Mouse (Mus musculus) midbrain, embryonic 12.5 days (tissue): ENCODE results near the gene Nptx1. TPM values are rescaled to one million over a fixed set of nuclear protein-coding genes. Genes with fewer than 3 reads are reported as not detected.

ENCODE experiments used
- ATAC-seq: fragments of 200-750 bp; cut with Nextera tagmentation; 2 replicates; pipeline ENCODE4 v1.8.0; 2017; ENCODE audit warnings: low read depth, moderate TSS enrichment, moderate library complexity; ENCODE audit not compliant: low FRiP score
- H3K27ac ChIP-seq: fragments of 300-500 bp; sonication (generic); replicated peaks from 2 replicates; pipeline ENCODE4 v1.5.1; 2016; ENCODE audit warnings: mild to moderate bottlenecking
- H3K27me3 ChIP-seq: fragments of 300-500 bp; sonication (generic); 2 replicates; pipeline ENCODE4 v1.6.1; 2016; ENCODE audit warnings: mild to moderate bottlenecking
- H3K36me3 ChIP-seq: fragments of 300-500 bp; sonication (generic); 2 replicates; pipeline ENCODE4 v1.6.1; 2016
- H3K4me1 ChIP-seq: fragments of 300-500 bp; sonication (generic); 2 replicates; pipeline ENCODE4 v1.6.1; 2016
- H3K4me2 ChIP-seq: fragments of 300-500 bp; sonication (generic); replicated peaks from 2 replicates; pipeline ENCODE4 v1.6.1; 2016; ENCODE audit warnings: mild to moderate bottlenecking, moderate library complexity
- H3K4me3 ChIP-seq: fragments of 300-500 bp; sonication (generic); 2 replicates; pipeline ENCODE4 v1.5.1; 2016; ENCODE audit warnings: mild to moderate bottlenecking
- H3K9ac ChIP-seq: fragments of 300-500 bp; sonication (generic); replicated peaks from 2 replicates; pipeline ENCODE4 v1.6.1; 2016; ENCODE audit warnings: mild to moderate bottlenecking, moderate library complexity
- H3K9me3 ChIP-seq: fragments of 300-500 bp; sonication (generic); 2 replicates; pipeline ENCODE4 v1.6.1; 2016; ENCODE audit warnings: mild to moderate bottlenecking
- WGBS: fragments of 180-500 bp; shearing (Covaris S2); methylation state at CpG from one replicate; pipeline ENCODE4 v1.1.7; 2016; 5-methylcytosine and 5-hydroxymethylcytosine counted together
- polyA plus RNA-seq: library from polyadenylated mRNA; unstranded; fragments of >200 nt; fragmentation: Nextera tagmentation; extraction: Ambion mirVana; gene quantifications from 2 replicates; pipeline ENCODE4 v1.2.1, GENCODE M21; 2016

Gene Nptx1
- polyA plus RNA-seq, 1 experiment from 2014 or later, result 6.2 TPM

DNA sequence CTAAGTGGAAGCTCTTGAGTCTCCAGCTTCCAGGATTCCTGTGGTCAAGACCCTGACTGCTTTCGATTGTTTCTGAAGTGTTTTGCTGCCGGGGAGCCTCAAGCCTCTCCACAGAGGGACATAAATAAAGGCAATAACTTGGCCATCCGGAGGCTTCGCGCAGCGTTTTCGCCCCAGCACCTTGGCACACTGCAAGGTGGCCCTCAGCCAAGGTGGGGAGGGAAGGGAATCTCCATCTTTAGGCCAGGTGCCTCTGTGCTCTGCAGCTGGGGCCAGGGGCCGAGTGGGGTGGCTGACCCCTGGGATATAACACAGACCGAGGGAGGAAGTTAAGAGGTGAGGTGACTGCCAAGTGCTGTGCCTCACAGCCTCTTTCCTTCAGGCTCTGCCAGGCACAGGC lies 15.6 kb upstream of the Nptx1 start:
- WGBS, result 77% methylated on average over 9 of the region's 9 CpGs
- Histone ChIP-seq H3K27ac (no peak overlapping the region), H3K27me3 (peaks cover 62% of the 10 kb centered on the region), H3K9ac (no peak overlapping the region), H3K4me3 (no peak overlapping the region), H3K36me3 (no peaks in the 10 kb centered on the region), H3K4me2 (no peak overlapping the region), H3K4me1 (peaks cover 32% of the 10 kb centered on the region), H3K9me3 (0 out of 2 replicates have a peak, but pooled peaks cover 2% of the 10 kb centered on the region)
- no peak for ATAC-seq

GRCm38 (mm10) chr11:119562286-119562685 lies 14.7 kb upstream of the Nptx1 start:
- Histone ChIP-seq H3K4me2 (no peak overlapping the region), H3K4me1 (peaks cover 41% of the 10 kb centered on the region), H3K9ac (no peak overlapping the region), H3K4me3 (no peak overlapping the region), H3K27me3 (peaks cover 67% of the 10 kb centered on the region), H3K36me3 (no peaks in the 10 kb centered on the region), H3K9me3 (no peaks in the 10 kb centered on the region), H3K27ac (no peak overlapping the region)
- 37% methylated on average over 6 of the region's 6 CpGs for WGBS
- ATAC-seq, result no peak

DNA sequence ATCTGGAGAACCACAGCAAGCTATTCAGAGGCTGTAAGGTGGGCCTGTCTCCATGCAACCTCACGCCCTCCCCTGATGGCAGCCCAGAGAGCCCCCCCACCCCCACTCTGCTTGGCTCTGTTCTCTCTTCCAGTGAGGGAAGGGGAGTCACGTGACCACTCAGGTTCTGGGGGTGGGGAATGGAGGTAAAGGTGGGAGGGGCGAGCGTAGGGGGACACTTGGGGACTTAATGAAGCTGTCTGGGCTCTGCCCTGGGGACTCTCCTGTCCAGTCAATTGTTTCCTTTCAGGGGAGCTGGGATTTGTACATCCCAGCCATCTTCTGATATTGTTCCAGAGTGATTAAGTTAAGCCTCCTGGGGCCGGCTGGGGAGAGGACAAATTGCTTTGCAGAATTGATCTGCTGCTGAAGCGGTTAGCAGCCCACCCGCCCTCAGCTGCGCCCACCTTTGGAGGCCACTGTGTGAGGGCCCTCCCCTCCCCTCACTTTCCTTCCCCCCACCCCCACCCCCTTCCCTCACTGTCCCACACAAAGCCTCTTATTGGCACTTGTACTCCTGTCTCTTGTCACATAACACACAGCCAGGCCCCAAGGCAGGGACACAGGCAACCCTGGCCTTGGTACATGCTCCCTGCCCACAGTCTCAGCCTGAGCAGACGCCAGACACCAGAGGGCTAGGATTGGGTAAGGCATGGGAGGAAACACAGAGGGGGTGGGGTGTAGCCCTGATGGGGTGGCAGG lies 11.5 kb upstream of the Nptx1 start:
- H3K4me3 ChIP-seq, result no peak overlapping the region
- H3K36me3 ChIP-seq, result no peaks in the 10 kb centered on the region
- H3K9ac ChIP-seq, result peak overlapping the region; percentile 31
- ATAC-seq, result peak; percentile 75
- H3K27ac ChIP-seq, result peak overlapping the region; percentile 87
- 6% methylated on average over 8 of the region's 9 CpGs for WGBS
- H3K9me3 ChIP-seq, result no peaks in the 10 kb centered on the region
- peaks cover 81% of the 10 kb centered on the region for H3K27me3 ChIP-seq
- H3K4me2 ChIP-seq, result peak overlapping the region; percentile 37
- H3K4me1 ChIP-seq, result peaks cover 30% of the 10 kb centered on the region

- no peak overlapping the region for H3K4me3 ChIP-seq
- H3K36me3 ChIP-seq, result no peaks in the 10 kb centered on the region
- H3K9me3 ChIP-seq, result no peaks in the 10 kb centered on the region
- peak overlapping the region; percentile 87 for H3K27ac ChIP-seq
- peak; percentile 57 for ATAC-seq
- peaks cover 30% of the 10 kb centered on the region for H3K4me1 ChIP-seq
- peaks cover 79% of the 10 kb centered on the region for H3K27me3 ChIP-seq
- 0 out of 2 replicates have a peak overlapping the region, but pooled peaks have one; percentile 0 for H3K9ac ChIP-seq
- WGBS, result 17% methylated on average over 17 of the region's 17 CpGs
- peak overlapping the region; percentile 37 for H3K4me2 ChIP-seq
Measured at GRCm38 (mm10) chr11:119557940-119558869, 10.7 kb upstream of the Nptx1 start.

GRCm38 (mm10) chr11:119555170-119555569 lies 7.6 kb upstream of the Nptx1 start:
- peaks cover 83% of the 10 kb centered on the region for H3K27me3 ChIP-seq
- H3K9me3 ChIP-seq, result no peaks in the 10 kb centered on the region
- no peak overlapping the region for H3K9ac ChIP-seq
- no peak for ATAC-seq
- H3K27ac ChIP-seq, result no peak overlapping the region
- no peaks in the 10 kb centered on the region for H3K36me3 ChIP-seq
- no peak overlapping the region for H3K4me3 ChIP-seq
- 85% methylated on average over 7 of the region's 7 CpGs for WGBS
- peaks cover 41% of the 10 kb centered on the region for H3K4me1 ChIP-seq
- no peak overlapping the region for H3K4me2 ChIP-seq

- H3K4me1 ChIP-seq, result peaks cover 39% of the 10 kb centered on the region
- peaks cover 83% of the 10 kb centered on the region for H3K27me3 ChIP-seq
- ATAC-seq, result no peak
Measured at GRCm38 (mm10) chr11:119554706-119555105, 7.2 kb upstream of the Nptx1 start.

DNA sequence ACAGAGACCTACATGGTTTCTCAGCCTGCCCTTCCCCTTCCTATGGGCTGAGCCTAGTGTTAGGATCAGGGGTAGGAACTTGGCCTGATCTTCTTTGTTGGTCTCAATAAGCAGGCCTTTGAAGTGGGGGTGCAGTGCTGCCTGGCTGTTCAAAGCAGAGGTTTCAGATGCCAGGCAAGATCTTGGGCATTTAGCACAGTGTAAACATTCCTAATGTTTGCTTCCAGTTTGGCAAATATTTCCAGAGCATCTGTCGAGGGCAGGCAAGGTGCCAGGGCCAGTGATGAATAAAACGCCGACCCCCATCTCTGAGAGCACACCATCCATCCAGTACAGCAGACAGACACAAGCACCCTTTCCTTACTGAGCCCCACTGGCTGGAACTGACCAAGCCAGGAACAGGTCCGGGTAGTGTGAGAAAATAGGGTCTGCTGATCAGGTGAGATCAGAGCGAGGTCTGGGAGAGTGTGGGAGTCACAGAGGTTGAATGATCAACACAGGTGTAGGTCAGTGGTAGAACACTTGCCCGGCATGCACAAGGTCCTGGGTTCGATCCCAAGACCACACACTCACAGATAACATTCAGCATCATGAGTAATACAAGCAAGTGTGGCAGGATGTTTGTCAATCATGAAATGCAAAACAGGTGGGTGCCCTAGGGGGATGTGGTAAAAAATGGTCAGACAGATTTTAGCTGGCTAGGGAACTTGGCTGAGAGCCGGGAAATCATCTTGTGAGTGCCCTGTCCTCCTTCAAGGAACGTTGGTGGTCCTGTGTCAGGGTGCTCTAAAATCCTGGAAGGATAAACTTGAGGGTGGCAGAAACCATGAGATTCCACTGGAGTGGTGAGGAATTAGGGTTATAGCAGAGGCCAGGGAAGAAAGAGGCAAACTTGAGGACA lies 5.6 kb upstream of the Nptx1 start:
- 0 out of 2 replicates have a peak overlapping the region, but pooled peaks have one; percentile 0 for H3K9ac ChIP-seq
- peaks cover 39% of the 10 kb centered on the region for H3K4me1 ChIP-seq
- no peak for ATAC-seq
- 78% methylated on average over 9 of the region's 9 CpGs for WGBS
- H3K27ac ChIP-seq, result no peak overlapping the region
- H3K4me3 ChIP-seq, result no peak overlapping the region
- peaks cover 94% of the 10 kb centered on the region for H3K27me3 ChIP-seq
- no peak overlapping the region for H3K4me2 ChIP-seq
- no peaks in the 10 kb centered on the region for H3K9me3 ChIP-seq
- no peaks in the 10 kb centered on the region for H3K36me3 ChIP-seq

More at GRCm38 (mm10) chr11:119554706-119555105, 7.2 kb upstream of the Nptx1 start:
- 87% methylated on average over 7 of the region's 7 CpGs for WGBS
- Histone ChIP-seq H3K9ac (no peak overlapping the region), H3K4me3 (no peak overlapping the region), H3K27ac (no peak overlapping the region), H3K4me2 (no peak overlapping the region), H3K36me3 (no peaks in the 10 kb centered on the region), H3K9me3 (no peaks in the 10 kb centered on the region)

DNA sequence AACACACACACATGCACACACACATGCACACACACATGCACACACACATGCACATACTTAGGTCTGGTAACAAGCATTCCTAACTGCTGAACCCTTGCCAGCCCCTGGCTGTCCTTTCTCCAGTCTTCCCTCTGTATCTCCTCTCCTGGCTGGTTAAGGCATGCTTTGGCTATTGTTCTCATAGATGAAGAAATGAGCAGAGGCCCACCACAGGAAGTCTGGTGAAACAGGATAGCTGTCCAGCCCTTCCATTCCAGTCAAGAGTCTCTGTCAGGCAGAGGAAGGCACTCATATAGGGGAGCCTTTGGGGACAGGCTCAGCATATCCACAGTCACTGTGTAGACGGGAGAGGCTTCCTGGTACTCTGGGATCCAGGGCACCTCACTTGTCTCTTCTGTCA lies 4.7 kb upstream of the Nptx1 start:
- ATAC-seq, result no peak
- H3K27me3 ChIP-seq, result peaks cover 97% of the 10 kb centered on the region
- H3K36me3 ChIP-seq, result no peaks in the 10 kb centered on the region
- H3K9me3 ChIP-seq, result no peaks in the 10 kb centered on the region
- H3K27ac ChIP-seq, result no peak overlapping the region
- H3K4me2 ChIP-seq, result no peak overlapping the region
- peaks cover 35% of the 10 kb centered on the region for H3K4me1 ChIP-seq
- H3K4me3 ChIP-seq, result no peak overlapping the region
- 52% methylated on average over 1 of the region's 1 CpGs for WGBS
- H3K9ac ChIP-seq, result no peak overlapping the region

DNA sequence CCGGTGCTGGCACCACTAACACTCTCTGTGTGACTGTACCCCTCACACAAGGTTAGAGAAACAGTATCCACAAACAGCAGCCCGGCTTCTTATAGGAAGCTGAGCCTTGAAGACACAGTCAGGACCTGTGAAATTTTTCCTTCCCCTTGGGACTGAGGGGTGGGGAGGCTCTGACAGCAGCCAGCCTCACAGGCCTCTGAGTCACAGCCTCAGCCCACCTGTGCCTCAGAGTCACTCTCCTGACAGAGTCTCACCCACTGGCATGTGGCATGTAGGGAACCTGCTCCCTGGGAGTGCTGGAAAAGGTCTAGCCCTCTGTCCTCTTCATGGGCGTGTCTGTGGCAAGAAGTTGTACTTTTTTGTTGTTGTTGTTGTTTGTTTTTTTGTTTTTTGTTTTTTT lies 3.9 kb upstream of the Nptx1 start:
- Histone ChIP-seq H3K27ac (no peak overlapping the region), H3K4me3 (no peak overlapping the region), H3K4me2 (no peak overlapping the region), H3K36me3 (no peaks in the 10 kb centered on the region), H3K27me3 (peaks cover 97% of the 10 kb centered on the region), H3K9me3 (no peaks in the 10 kb centered on the region), H3K9ac (no peak overlapping the region), H3K4me1 (peaks cover 39% of the 10 kb centered on the region)
- ATAC-seq, result no peak
- WGBS, result 60% methylated on average over 3 of the region's 3 CpGs

DNA sequence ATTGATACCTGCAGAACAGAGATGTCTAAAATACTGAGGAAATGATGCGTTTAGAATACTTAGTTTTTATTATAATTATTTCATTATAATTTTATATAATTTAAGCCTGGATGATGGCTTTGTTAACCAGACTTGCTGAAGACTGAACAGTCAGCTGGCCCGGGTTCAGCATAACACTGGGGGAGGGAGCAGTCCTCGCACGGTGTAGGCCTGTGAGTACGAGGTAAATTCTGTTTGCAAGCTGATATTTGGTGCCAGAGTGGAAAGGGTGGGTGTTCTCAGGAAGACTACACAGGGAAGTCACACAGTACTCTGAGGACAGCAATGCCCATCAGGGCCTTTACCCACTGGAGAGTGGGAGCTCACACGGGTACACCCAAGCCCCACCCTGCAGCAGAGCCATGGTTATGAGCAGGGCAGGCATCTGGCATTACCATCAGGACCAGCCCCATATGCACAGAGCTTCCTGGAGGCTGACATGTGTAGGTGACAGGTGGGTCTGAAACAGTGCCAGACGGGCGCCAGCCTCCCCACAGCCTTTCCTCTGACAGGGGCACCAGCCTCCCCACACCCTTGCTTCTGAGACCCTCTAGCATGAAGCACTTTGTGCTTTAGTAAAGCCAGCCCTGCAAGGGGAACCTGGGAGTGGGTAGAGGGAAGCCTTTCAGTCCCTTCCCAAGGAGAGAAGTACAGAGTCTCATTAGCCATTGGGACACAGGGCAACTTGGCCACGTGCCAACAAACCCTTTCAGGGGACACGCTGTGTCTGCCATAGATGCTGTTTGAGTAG lies 3.2 kb upstream of the Nptx1 start:
- peaks cover 46% of the 10 kb centered on the region for H3K4me1 ChIP-seq
- peaks cover 98% of the 10 kb centered on the region for H3K27me3 ChIP-seq
- no peak overlapping the region for H3K9ac ChIP-seq
- no peak overlapping the region for H3K4me3 ChIP-seq
- H3K36me3 ChIP-seq, result no peaks in the 10 kb centered on the region
- no peaks in the 10 kb centered on the region for H3K9me3 ChIP-seq
- no peak for ATAC-seq
- WGBS, result 49% methylated on average over 10 of the region's 10 CpGs
- no peak overlapping the region for H3K4me2 ChIP-seq
- H3K27ac ChIP-seq, result no peak overlapping the region

DNA sequence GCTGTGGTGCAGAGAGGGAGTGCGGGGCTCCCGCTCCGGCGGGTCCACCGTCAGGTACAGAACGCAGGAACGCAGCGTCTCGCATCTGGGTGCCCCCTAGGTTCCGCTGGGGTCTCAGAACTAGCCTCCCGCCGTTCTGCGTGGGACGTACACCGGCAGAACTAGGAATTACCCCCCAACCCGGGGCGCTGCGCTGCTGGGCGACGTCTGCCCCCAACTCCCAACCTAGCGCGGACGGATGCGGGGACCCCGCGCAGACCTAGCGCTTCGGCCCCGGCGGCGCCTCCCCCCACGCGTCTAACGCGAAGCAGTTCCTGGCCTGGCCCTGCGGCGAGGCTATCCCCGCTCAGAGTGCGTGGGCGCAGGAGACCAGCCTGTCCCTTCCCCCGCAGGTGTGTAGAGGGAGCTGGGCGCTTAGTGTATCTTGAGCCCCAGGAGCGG lies 1.8 kb upstream of the Nptx1 start:
- peak overlapping the region; percentile 62 for H3K4me3 ChIP-seq
- WGBS, result under 1% methylated on average over 43 of the region's 43 CpGs
- no peaks in the 10 kb centered on the region for H3K9me3 ChIP-seq
- H3K27ac ChIP-seq, result peak overlapping the region; percentile 20; the same call in 1 of the 2 replicates
- no peak for ATAC-seq
- peak overlapping the region; percentile 97 for H3K4me2 ChIP-seq
- H3K9ac ChIP-seq, result peak overlapping the region; percentile 55
- peaks cover 52% of the 10 kb centered on the region for H3K4me1 ChIP-seq
- peaks cover 98% of the 10 kb centered on the region for H3K27me3 ChIP-seq
- no peaks in the 10 kb centered on the region for H3K36me3 ChIP-seq
